Mouse (Mus musculus) thymus, adult 2 months (tissue): ENCODE results near the gene Tulp1.

Experiments
- CTCF ChIP-seq: fragments of 200-500 bp; IDR thresholded peaks from 2 replicates; pipeline ENCODE4 v1.5.1; 2012; ENCODE audit warnings: mild to moderate bottlenecking, control low read depth, low read length, moderate library complexity, borderline replicate concordance; ENCODE audit not compliant: control insufficient read depth, poor library complexity, insufficient read depth; ENCODE audit errors: extremely low read depth
- POLR2A ChIP-seq: fragments of 200-500 bp; IDR thresholded peaks from 2 replicates; pipeline ENCODE4 v1.6.1; 2012; ENCODE audit warnings: mild to moderate bottlenecking, low read length, control low read depth, moderate library complexity; ENCODE audit not compliant: control insufficient read depth, poor library complexity, insufficient read depth; ENCODE audit errors: extremely low read depth

DNA sequence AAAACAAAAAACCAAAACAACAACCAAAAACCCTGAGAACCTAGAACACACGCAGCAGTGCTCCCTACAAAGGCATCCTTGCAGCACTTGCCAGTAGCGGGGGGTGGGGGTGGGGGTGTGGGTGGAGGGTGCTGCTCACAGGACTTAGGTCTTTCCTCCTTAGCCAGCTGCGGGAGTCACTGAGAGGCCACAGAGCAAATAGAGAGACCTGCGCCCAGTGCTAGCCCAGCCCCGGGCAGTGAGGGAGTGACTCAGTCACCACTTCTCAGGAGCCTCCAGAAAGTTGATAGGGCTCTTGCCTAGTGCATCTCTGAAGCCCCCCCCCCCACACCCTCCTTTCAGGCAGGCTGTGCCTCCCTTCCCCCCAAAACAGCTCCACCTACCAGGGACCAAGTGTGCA, 4.0 kb upstream of the Tulp1 start:
- no peak for TF ChIP-seq CTCF
- TF ChIP-seq POLR2A = no peak
